Comparison of ENCODE assay signal across 20 mouse cellular contexts in the genomic region with DNA sequence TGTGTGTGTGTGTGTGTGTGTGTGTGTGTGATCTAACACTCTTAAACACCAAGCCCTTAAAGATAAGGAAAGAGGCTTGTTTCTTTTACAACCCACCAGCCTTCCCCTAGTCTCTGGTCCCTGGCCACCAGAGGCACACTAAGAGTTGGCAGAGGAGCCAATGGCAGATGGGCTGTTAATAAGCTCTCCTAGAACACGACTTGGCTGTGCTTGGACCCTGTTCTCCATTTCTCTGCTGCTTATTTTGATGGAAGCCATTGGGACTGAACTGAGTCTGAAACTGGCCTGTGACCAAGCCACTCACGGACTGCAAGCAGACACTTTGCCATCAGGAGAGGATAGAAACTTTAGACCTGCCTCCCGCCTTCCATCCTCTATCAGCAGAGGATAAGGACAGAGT.
DNase-seq lines count a peak whose midpoint lies in the region; ATAC-seq and TF ChIP-seq lines count a peak whose summit lies in the region.
"Had no signal": no experiment of that assay in that cellular context is flagged by ENCODE, and none has a peak within 500 bp of the region (broad histone marks: within the 10 kb centered on the region; RNA-seq: fewer than 3 reads in every experiment).

No protein-coding gene starts in this region.

- H3K9ac ChIP-seq in forebrain, embryonic 15.5 days (replicated peaks) = no peak overlapping the region
- no peak overlapping the region for H3K9ac ChIP-seq in forebrain, embryonic 11.5 days (ENCODE audit: low read length)
- H3K9ac ChIP-seq in lung, postnatal 0 days (replicated peaks; ENCODE audit: low read depth) = no peak overlapping the region
- H3K9ac ChIP-seq: lung, embryonic 14.5 days; neural tube, embryonic 13.5 days had no signal

- H3K9me3 ChIP-seq in forebrain, embryonic 15.5 days = no peaks in the 10 kb centered on the region
- no peaks in the 10 kb centered on the region for H3K9me3 ChIP-seq in forebrain, embryonic 11.5 days (ENCODE audit: control insufficient read depth, low read length)
- no peaks in the 10 kb centered on the region for H3K9me3 ChIP-seq in lung, postnatal 0 days (ENCODE audit: low read length)
- H3K9me3 ChIP-seq: embryonic facial prominence, embryonic 10.5 days; megakaryocyte, embryonic 14.5 days; neural tube, embryonic 13.5 days had no signal

- peaks cover 18% of the 10 kb centered on the region for H3K4me1 ChIP-seq in forebrain, embryonic 15.5 days
- no peaks in the 10 kb centered on the region for H3K4me1 ChIP-seq in forebrain, embryonic 11.5 days (replicated peaks; ENCODE audit: control insufficient read depth, insufficient read depth, low read length)
- no peaks in the 10 kb centered on the region for H3K4me1 ChIP-seq in lung, postnatal 0 days (ENCODE audit: insufficient read depth, low read depth, low read length)
- H3K4me1 ChIP-seq: embryonic facial prominence, embryonic 10.5 days; megakaryocyte, embryonic 14.5 days had no signal

- H3K27me3 ChIP-seq in forebrain, embryonic 15.5 days = no peaks in the 10 kb centered on the region
- no peaks in the 10 kb centered on the region for H3K27me3 ChIP-seq in forebrain, embryonic 11.5 days (ENCODE audit: control insufficient read depth, insufficient read depth, low read length)
- no peaks in the 10 kb centered on the region for H3K27me3 ChIP-seq in lung, postnatal 0 days (replicated peaks; ENCODE audit: insufficient read depth, low read length)
- H3K27me3 ChIP-seq: neural tube, embryonic 13.5 days had no signal

- H3K4me3 ChIP-seq in forebrain, embryonic 15.5 days = no peak overlapping the region
- no peak overlapping the region for H3K4me3 ChIP-seq in forebrain, embryonic 11.5 days (ENCODE audit: low read depth, low read length)
- H3K4me3 ChIP-seq in lung, postnatal 0 days (ENCODE audit: low read depth, low read length) = no peak overlapping the region
- H3K4me3 ChIP-seq: embryonic facial prominence, embryonic 10.5 days; erythroblast, embryonic 14.5 days; megakaryocyte, embryonic 14.5 days; neural tube, embryonic 13.5 days had no signal

- H3K36me3 ChIP-seq in forebrain, embryonic 15.5 days = no peaks in the 10 kb centered on the region
- H3K36me3 ChIP-seq in forebrain, embryonic 11.5 days (ENCODE audit: control insufficient read depth, insufficient read depth, low read length) = no peaks in the 10 kb centered on the region
- H3K36me3 ChIP-seq in lung, postnatal 0 days (ENCODE audit: insufficient read depth, low read length) = no peaks in the 10 kb centered on the region
- H3K36me3 ChIP-seq: embryonic facial prominence, embryonic 10.5 days; neural tube, embryonic 13.5 days had no signal

- ATAC-seq in forebrain, embryonic 15.5 days (replicated peaks) = peak; percentile 77
- no peak for ATAC-seq in forebrain, embryonic 11.5 days (replicated peaks; ENCODE audit: low FRiP score)
- no peak for ATAC-seq in lung, postnatal 0 days
- no peak for ATAC-seq in granulocyte monocyte progenitor cell, adult 5-6 weeks (replicated peaks; ENCODE audit: poor library complexity, severe bottlenecking)
- ATAC-seq: intestine, embryonic 16.5 days had no signal

- H3K4me2 ChIP-seq in forebrain, embryonic 15.5 days (replicated peaks) = no peak overlapping the region
- H3K4me2 ChIP-seq in forebrain, embryonic 11.5 days (ENCODE audit: low read depth, low read length, severe bottlenecking) = no peak overlapping the region
- H3K4me2 ChIP-seq in lung, postnatal 0 days (replicated peaks; ENCODE audit: low read depth, low read length) = no peak overlapping the region
- H3K4me2 ChIP-seq: heart, embryonic 11.5 days; lung, embryonic 14.5 days; neural tube, embryonic 13.5 days had no signal

- no peak for TF ChIP-seq CTCF in lung, postnatal 0 days (IDR thresholded peaks at IDR 0.05)

- DNase-seq in forebrain, embryonic 11.5 days (ENCODE audit: low spot score) = no peak
- DNase-seq in lung, postnatal 10 days = peak; percentile 10
- no peak for DNase-seq in lung, postnatal 0 days (ENCODE audit: low spot score)
- peak; percentile 94 to 95 for DNase-seq in cerebellum, postnatal 10 days
- peak; percentile 46 to 59 for DNase-seq in layer of hippocampus, postnatal 10 days (ENCODE audit: low spot score in 2 of 2)
- no peak for DNase-seq in ovary, postnatal 36 days (ENCODE audit: low spot score)
- DNase-seq: adrenal gland, postnatal 36 days; gastrocnemius, postnatal 25 days; kidney, postnatal 14 days; liver; lung, embryonic 14.5 days; thymus, adult 2 months had no signal

- H3K27ac ChIP-seq in forebrain, embryonic 15.5 days (replicated peaks) = peak overlapping the region; percentile 51
- H3K27ac ChIP-seq in forebrain, embryonic 11.5 days (ENCODE audit: low read depth, low read length) = no peak overlapping the region
- H3K27ac ChIP-seq in lung, postnatal 0 days (ENCODE audit: low read length) = no peak overlapping the region
- H3K27ac ChIP-seq: embryonic facial prominence, embryonic 10.5 days; neural tube, embryonic 13.5 days had no signal

- WGBS in forebrain, embryonic 15.5 days = 55% methylated on average over 3 of the region's 3 CpGs
- 79% methylated on average over 3 of the region's 3 CpGs for WGBS in forebrain, embryonic 11.5 days
- 66% methylated on average over 3 of the region's 3 CpGs for WGBS in lung, postnatal 0 days

- TF ChIP-seq EP300 in lung, postnatal 0 days (IDR thresholded peaks at IDR 0.05) = no peak

Comparison
In these comparisons a context has a peak if more than half of its experiments do, and no peak if none do; other contexts are left out.
1. DNase-seq: peak in lung, postnatal 10 days (single experiment), cerebellum, postnatal 10 days (2 of 2) and layer of hippocampus, postnatal 10 days (2 of 2); none in forebrain, embryonic 11.5 days (single experiment), lung, postnatal 0 days (single experiment) and ovary, postnatal 36 days (single experiment).